Mouse (Mus musculus) E14TG2a.4 (cell line): ENCODE measurements at regions not wholly inside any gene's neighbourhood (a gene's known extent, or its start where the extent isn't known, plus 50 kb on each side); places are given as distances from the start of the nearest gene placed in this dataset.

Experiments used
- CTCF ChIP-seq: conservative IDR thresholded peaks from 2 replicates; pipeline ENCODE4 v1.5.1; 2014; ENCODE audit warnings: low read length
- POU5F1 ChIP-seq: IDR thresholded peaks from 2 replicates; pipeline ENCODE4 v1.6.1; 2014; ENCODE audit warnings: low read length, borderline replicate concordance

- TF ChIP-seq CTCF (no peak), POU5F1 (no peak)
These were observed 183.8 kb upstream of the Mctp2 start for GRCm38 (mm10) chr7:72490161-72490560.
